Mouse (Mus musculus) heart, adult 2 months (tissue): ENCODE data around the gene Ppm1h.

Experiments
- CTCF ChIP-seq: fragments of 200-600 bp; IDR thresholded peaks from 2 replicates; pipeline ENCODE4 v1.8.1; 2022; ENCODE audit warnings: antibody characterized with exemption, mild to moderate bottlenecking, moderate library complexity
- POLR2A ChIP-seq: fragments of 200-500 bp; IDR thresholded peaks from 2 replicates; pipeline ENCODE4 v1.6.1; 2011; ENCODE audit warnings: mild to moderate bottlenecking, low read depth, low read length, control low read depth; ENCODE audit not compliant: insufficient read depth

GRCm38 (mm10) chr10:122732146-122732545 is 53.6 kb downstream of the Ppm1h start:
- TF ChIP-seq POLR2A (no peak), CTCF (no peak)
